Mouse (Mus musculus) bone marrow macrophage, adult 2 months (primary cell): ENCODE results near the gene Aldh1a2.

ENCODE experiments used
- CTCF ChIP-seq: IDR thresholded peaks from 2 replicates; pipeline ENCODE4 v1.5.1; 2012; ENCODE audit warnings: low read depth, mild to moderate bottlenecking, low read length, moderate library complexity
- POLR2A ChIP-seq: IDR thresholded peaks from 2 replicates; pipeline ENCODE4 v1.6.1; 2012; ENCODE audit warnings: mild to moderate bottlenecking, low read depth, low read length, borderline replicate concordance

DNA sequence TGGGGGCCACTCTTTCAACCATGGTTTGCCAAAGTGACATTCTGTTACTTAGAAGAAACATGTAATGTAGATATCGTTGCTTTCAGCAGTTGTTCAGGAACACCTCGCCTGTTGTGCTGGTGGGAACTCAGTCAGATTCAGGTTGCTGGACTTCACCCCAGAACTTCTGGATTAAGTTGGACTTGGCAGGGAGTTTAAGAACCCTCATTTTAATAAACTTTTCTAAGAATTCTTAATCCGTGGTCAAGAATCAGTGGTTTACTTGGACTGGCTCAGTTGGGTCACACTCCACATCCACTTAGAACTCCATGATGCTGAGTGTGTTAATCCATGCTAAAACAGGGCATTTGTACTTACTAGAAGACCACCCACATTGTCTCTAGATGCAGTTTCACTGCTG lies 54.6 kb downstream of the Aldh1a2 start:
- TF ChIP-seq POLR2A: no peak
- TF ChIP-seq CTCF: no peak
